ENCODE assay signal across 20 mouse cellular contexts in the genomic region with DNA sequence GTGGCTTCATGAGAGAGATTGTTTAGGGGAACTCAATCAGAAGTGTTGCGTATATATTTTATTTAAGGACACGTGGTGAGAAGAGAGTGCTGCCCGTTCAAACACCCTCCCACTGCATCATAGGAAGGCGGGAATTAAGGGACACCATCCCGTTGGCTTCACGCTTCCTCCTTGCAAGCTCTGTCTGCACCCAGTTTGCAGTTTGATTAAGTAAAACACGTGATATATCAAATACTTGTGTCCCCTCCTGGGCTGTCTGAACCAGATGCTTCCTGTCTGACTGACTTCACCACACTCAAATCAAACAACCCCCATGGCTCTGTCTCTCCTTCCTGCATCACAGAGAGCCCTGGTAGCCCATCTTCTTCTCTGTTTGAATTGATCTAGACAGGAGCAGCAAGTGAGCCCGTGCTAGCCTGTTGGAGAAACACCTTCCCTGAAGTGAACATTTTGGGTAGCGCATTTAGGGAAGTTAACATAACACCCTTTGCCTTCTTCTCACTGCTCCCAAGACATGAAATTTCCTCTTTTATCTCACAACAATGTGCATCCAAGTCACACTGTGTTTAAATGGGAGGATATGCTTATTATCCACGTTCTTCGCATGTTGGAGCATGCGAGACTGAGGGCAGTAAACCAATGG. TPM values are rescaled to one million over a fixed set of nuclear protein-coding genes. Genes with fewer than 3 reads are reported as not detected.
A peak's percentile ranks its signal among the peaks of the same experiment; 100 is the strongest.
DNase-seq lines count a peak whose midpoint lies in the region; ATAC-seq and TF ChIP-seq lines count a peak whose summit lies in the region.
"Had no signal": no experiment of that assay in that cellular context is flagged by ENCODE, and none has a peak within 500 bp of the region (broad histone marks: within the 10 kb centered on the region; RNA-seq: fewer than 3 reads in every experiment).

No protein-coding gene starts in this region.

- no peaks in the 10 kb centered on the region for H3K9me3 ChIP-seq in embryonic facial prominence, embryonic 13.5 days
- no peaks in the 10 kb centered on the region for H3K9me3 ChIP-seq in embryonic facial prominence, embryonic 10.5 days
- no peaks in the 10 kb centered on the region for H3K9me3 ChIP-seq in midbrain, postnatal 0 days (ENCODE audit: low read length)
- H3K9me3 ChIP-seq: heart, embryonic 13.5 days; hindbrain, embryonic 12.5 days; liver, embryonic 13.5 days; midbrain, embryonic 15.5 days; neural tube, embryonic 12.5 days had no signal

- no peak overlapping the region for H3K4me3 ChIP-seq in embryonic facial prominence, embryonic 13.5 days
- H3K4me3 ChIP-seq in embryonic facial prominence, embryonic 10.5 days: no peak overlapping the region
- no peak overlapping the region for H3K4me3 ChIP-seq in thymus, adult 2 months (ENCODE audit: control insufficient read depth, insufficient read depth, low read length)
- H3K4me3 ChIP-seq in midbrain, postnatal 0 days (ENCODE audit: low read depth, low read length): no peak overlapping the region
- H3K4me3 ChIP-seq: heart, embryonic 13.5 days; hindbrain, embryonic 12.5 days; liver, embryonic 13.5 days; midbrain, embryonic 15.5 days; neural tube, embryonic 12.5 days had no signal

- H3K36me3 ChIP-seq in embryonic facial prominence, embryonic 13.5 days: no peaks in the 10 kb centered on the region
- no peaks in the 10 kb centered on the region for H3K36me3 ChIP-seq in embryonic facial prominence, embryonic 10.5 days (replicated peaks)
- H3K36me3 ChIP-seq in thymus, adult 2 months (ENCODE audit: control insufficient read depth, insufficient read depth, low read length): no peaks in the 10 kb centered on the region
- H3K36me3 ChIP-seq in midbrain, postnatal 0 days (ENCODE audit: insufficient read depth, low read length): no peaks in the 10 kb centered on the region
- H3K36me3 ChIP-seq: heart, embryonic 13.5 days; hindbrain, embryonic 12.5 days; liver, embryonic 13.5 days; midbrain, embryonic 15.5 days; neural tube, embryonic 12.5 days had no signal

- no peak for ATAC-seq in embryonic facial prominence, embryonic 13.5 days (ENCODE audit: insufficient number of reproducible peaks, insufficient read depth, low FRiP score, low TSS enrichment, low read depth)
- peak; percentile 74 for ATAC-seq in granulocyte monocyte progenitor cell, adult 5-6 weeks (replicated peaks; ENCODE audit: poor library complexity, severe bottlenecking)
- no peak for ATAC-seq in midbrain, postnatal 0 days (ENCODE audit: low FRiP score)
- ATAC-seq: intestine, embryonic 16.5 days; midbrain, embryonic 15.5 days had no signal

- H3K27me3 ChIP-seq in embryonic facial prominence, embryonic 13.5 days: no peaks in the 10 kb centered on the region
- H3K27me3 ChIP-seq in embryonic facial prominence, embryonic 10.5 days (replicated peaks; ENCODE audit: low read depth, poor library complexity, severe bottlenecking): no peaks in the 10 kb centered on the region
- H3K27me3 ChIP-seq in thymus, adult 2 months (ENCODE audit: control insufficient read depth, insufficient read depth, low read length): no peaks in the 10 kb centered on the region
- H3K27me3 ChIP-seq in midbrain, postnatal 0 days (ENCODE audit: insufficient read depth, low read length): no peaks in the 10 kb centered on the region
- H3K27me3 ChIP-seq: heart, embryonic 13.5 days; liver, embryonic 13.5 days; midbrain, embryonic 15.5 days; neural tube, embryonic 12.5 days had no signal

- peaks cover 16% of the 10 kb centered on the region for H3K4me1 ChIP-seq in embryonic facial prominence, embryonic 13.5 days
- peaks cover 9% of the 10 kb centered on the region for H3K4me1 ChIP-seq in embryonic facial prominence, embryonic 10.5 days
- H3K4me1 ChIP-seq in thymus, adult 2 months (replicated peaks; ENCODE audit: control insufficient read depth, insufficient read depth, low read length): peaks cover 17% of the 10 kb centered on the region
- no peaks in the 10 kb centered on the region for H3K4me1 ChIP-seq in midbrain, postnatal 0 days (ENCODE audit: insufficient read depth, low read length)
- H3K4me1 ChIP-seq: heart, embryonic 13.5 days; hindbrain, embryonic 12.5 days; liver, embryonic 13.5 days; midbrain, embryonic 15.5 days; neural tube, embryonic 12.5 days had no signal

- no peak overlapping the region; the same call in 1 of the 2 replicates for H3K4me2 ChIP-seq in embryonic facial prominence, embryonic 13.5 days
- no peak overlapping the region for H3K4me2 ChIP-seq in midbrain, postnatal 0 days (ENCODE audit: low read depth, low read length, poor library complexity, severe bottlenecking)
- H3K4me2 ChIP-seq: heart, embryonic 13.5 days; hindbrain, embryonic 12.5 days; liver, embryonic 13.5 days; midbrain, embryonic 15.5 days; neural tube, embryonic 12.5 days had no signal

- no peak for TF ChIP-seq POLR2A in thymus, adult 2 months (IDR thresholded peaks at IDR 0.05; ENCODE audit: control insufficient read depth, extremely low read depth, insufficient read depth, low read length, poor library complexity)

- H3K9ac ChIP-seq in embryonic facial prominence, embryonic 13.5 days: no peak overlapping the region
- no peak overlapping the region for H3K9ac ChIP-seq in midbrain, postnatal 0 days (replicated peaks; ENCODE audit: low read length, poor library complexity, severe bottlenecking)
- H3K9ac ChIP-seq: heart, embryonic 13.5 days; hindbrain, embryonic 12.5 days; liver, embryonic 13.5 days; midbrain, embryonic 15.5 days; neural tube, embryonic 12.5 days had no signal

- peak overlapping the region; percentile 57 for H3K27ac ChIP-seq in embryonic facial prominence, embryonic 13.5 days
- H3K27ac ChIP-seq in embryonic facial prominence, embryonic 10.5 days (replicated peaks): no peak overlapping the region
- H3K27ac ChIP-seq in thymus, adult 2 months (ENCODE audit: control insufficient read depth, insufficient read depth, low read length): no peak overlapping the region
- H3K27ac ChIP-seq in midbrain, postnatal 0 days (ENCODE audit: low read depth, low read length): no peak overlapping the region
- H3K27ac ChIP-seq: heart, embryonic 13.5 days; hindbrain, embryonic 12.5 days; kidney, postnatal 0 days; liver, embryonic 13.5 days; midbrain, embryonic 15.5 days; neural tube, embryonic 12.5 days had no signal

- TF ChIP-seq CTCF in thymus, adult 2 months (IDR thresholded peaks at IDR 0.05; ENCODE audit: borderline replicate concordance, control insufficient read depth, extremely low read depth, insufficient read depth, low read length, poor library complexity): no peak
- TF ChIP-seq CTCF in midbrain, postnatal 0 days (IDR thresholded peaks at IDR 0.05): no peak

- WGBS in embryonic facial prominence, embryonic 13.5 days: 67% methylated on average over 12 of the region's 12 CpGs
- 81% methylated on average over 12 of the region's 12 CpGs for WGBS in embryonic facial prominence, embryonic 10.5 days
- 18% methylated on average over 12 of the region's 12 CpGs for WGBS in thymus, adult 2 months
- 83% methylated on average over 12 of the region's 12 CpGs for WGBS in midbrain, postnatal 0 days

- no peak for DNase-seq in embryonic facial prominence, embryonic 10.5 days (ENCODE audit: low spot score)
- peak; percentile 15 for DNase-seq in thymus, adult 2 months
- DNase-seq in thymus, adult 18-20 months: no peak
- DNase-seq in naive thymus-derived CD4-positive, alpha-beta T cell, adult 2 months (ENCODE audit: low read depth): peak; percentile 79
- no peak for DNase-seq in midbrain, postnatal 0 days (ENCODE audit: low spot score)
- DNase-seq in spleen, adult 18-20 months: no peak
- DNase-seq: adrenal gland, adult 8-10 months; cerebellum, adult 2 months; gastrocnemius, postnatal 25 days; liver, embryonic 13.5 days; lung, postnatal 4 days; right cerebral cortex, postnatal 14 days had no signal

RNA-seq across cellular contexts. Expression of a gene that starts 26.8 kb away (rescaled TPM):
- 1.4 and 1.5 TPM in 2 replicates for polyA plus RNA-seq in embryonic facial prominence, embryonic 13.5 days (2015; fragmentation: Nextera tagmentation; extraction: Ambion mirVana)
- polyA plus RNA-seq in embryonic facial prominence, embryonic 10.5 days (2016; fragmentation: Nextera tagmentation; extraction: Ambion mirVana): 0.33 and 0.45 TPM in 2 replicates
- 7.3 and 12.5 TPM in 2 replicates for polyA plus RNA-seq in thymus, adult 2 months (2012; rRNA removed)
- total RNA-seq in granulocyte monocyte progenitor cell, adult 5-6 weeks (2014; fragmentation: Nextera tagmentation): not detected in 2 replicates
- not detected in 2 replicates for total RNA-seq in granulocyte monocyte progenitor cell, adult 5-6 weeks (2017)
- 0.09 TPM in 1 of 2 replicates, not detected in the other for total RNA-seq in midbrain, postnatal 0 days (2014; rRNA removed)
- 0.04 and 0.06 TPM in 2 replicates for polyA plus RNA-seq in midbrain, postnatal 0 days (2015; fragmentation: Nextera tagmentation; extraction: Ambion mirVana)
- polyA plus RNA-seq: cerebellum, adult 2 months had no signal

Comparison
In these comparisons a context has a peak if more than half of its experiments do, and no peak if none do; other contexts are left out.
1. DNase-seq: peak in thymus, adult 2 months (single experiment) and naive thymus-derived CD4-positive, alpha-beta T cell, adult 2 months (single experiment); none in embryonic facial prominence, embryonic 10.5 days (single experiment), thymus, adult 18-20 months (0 of 2), midbrain, postnatal 0 days (single experiment) and spleen, adult 18-20 months (0 of 2).